18 mouse cellular contexts compared by ENCODE assay signal in genomic region chr5:52237956-52238735, GRCm38 (mm10). TPM values are rescaled to one million over a fixed set of nuclear protein-coding genes. Genes with fewer than 3 reads are reported as not detected.
DNase-seq lines count a peak whose midpoint lies in the region; ATAC-seq and TF ChIP-seq lines count a peak whose summit lies in the region.
"Had no signal": no experiment of that assay in that cellular context is flagged by ENCODE, and none has a peak within 500 bp of the region (broad histone marks: within the 10 kb centered on the region; RNA-seq: fewer than 3 reads in every experiment).

No protein-coding gene starts in this region.

- no peaks in the 10 kb centered on the region for H3K4me1 ChIP-seq in kidney, adult 2 months (ENCODE audit: control insufficient read depth, insufficient read depth, low read length)
- no peaks in the 10 kb centered on the region for H3K4me1 ChIP-seq in lung, embryonic 14.5 days (ENCODE audit: insufficient read depth)
- H3K4me1 ChIP-seq in hindbrain, embryonic 11.5 days (replicated peaks; ENCODE audit: control insufficient read depth, insufficient read depth, low read length): no peaks in the 10 kb centered on the region
- H3K4me1 ChIP-seq: liver, embryonic 15.5 days had no signal

- no peak overlapping the region for H3K9ac ChIP-seq in lung, embryonic 14.5 days
- no peak overlapping the region for H3K9ac ChIP-seq in hindbrain, embryonic 11.5 days (ENCODE audit: low read depth, low read length)
- H3K9ac ChIP-seq: limb, embryonic 13.5 days; liver, embryonic 15.5 days had no signal

- TF ChIP-seq CTCF in kidney, adult 2 months (conservative IDR thresholded peaks at IDR 0.05; ENCODE audit: insufficient read depth, insufficient read length, low read depth, low read length): no peak
- no peak for TF ChIP-seq CTCF in lung, embryonic 14.5 days (IDR thresholded peaks at IDR 0.05; ENCODE audit: low read depth)

- H3K9me3 ChIP-seq in lung, embryonic 14.5 days (ENCODE audit: low read depth, low read length): no peaks in the 10 kb centered on the region
- no peaks in the 10 kb centered on the region for H3K9me3 ChIP-seq in hindbrain, embryonic 11.5 days (ENCODE audit: control insufficient read depth, low read length)
- H3K9me3 ChIP-seq: hindbrain, embryonic 10.5 days; liver, embryonic 15.5 days had no signal

- no peaks in the 10 kb centered on the region for H3K27me3 ChIP-seq in kidney, adult 2 months (replicated peaks; ENCODE audit: control insufficient read depth, insufficient read depth, low read length)
- no peaks in the 10 kb centered on the region for H3K27me3 ChIP-seq in lung, embryonic 14.5 days (ENCODE audit: insufficient read depth, low read length)
- no peaks in the 10 kb centered on the region for H3K27me3 ChIP-seq in hindbrain, embryonic 11.5 days (ENCODE audit: control insufficient read depth, insufficient read depth, low read length)
- H3K27me3 ChIP-seq: limb, embryonic 13.5 days; liver, embryonic 15.5 days had no signal

- no peak overlapping the region for H3K4me3 ChIP-seq in kidney, adult 2 months (ENCODE audit: insufficient read depth, low read depth, low read length)
- no peak overlapping the region for H3K4me3 ChIP-seq in lung, embryonic 14.5 days (ENCODE audit: low read depth, low read length)
- no peak overlapping the region for H3K4me3 ChIP-seq in hindbrain, embryonic 11.5 days (ENCODE audit: low read depth, low read length)
- H3K4me3 ChIP-seq: erythroblast, embryonic 14.5 days; hindbrain, embryonic 10.5 days; limb, embryonic 13.5 days; liver, embryonic 15.5 days; midbrain, embryonic 10.5 days had no signal

- no peak for TF ChIP-seq POLR2A in kidney, adult 2 months (IDR thresholded peaks at IDR 0.05; ENCODE audit: low read depth, low read length)

- WGBS in kidney, adult 2 months: 67% methylated on average over 8 of the region's 8 CpGs
- WGBS in lung, embryonic 14.5 days: 60% methylated on average over 8 of the region's 8 CpGs
- 79% methylated on average over 8 of the region's 8 CpGs for WGBS in hindbrain, embryonic 11.5 days

- H3K4me2 ChIP-seq in lung, embryonic 14.5 days: no peak overlapping the region
- no peak overlapping the region for H3K4me2 ChIP-seq in hindbrain, embryonic 11.5 days (replicated peaks; ENCODE audit: low read depth, low read length)
- H3K4me2 ChIP-seq: limb, embryonic 13.5 days; liver, embryonic 15.5 days had no signal

- ATAC-seq in lung, embryonic 14.5 days (ENCODE audit: insufficient read depth): peak; percentile 50; the same call in 1 of the 2 replicates
- peak; percentile 53; the same call in 1 of the 2 replicates for ATAC-seq in megakaryocyte progenitor cell, adult 5-6 weeks (replicated peaks; ENCODE audit: poor library complexity)
- ATAC-seq in hindbrain, embryonic 11.5 days (ENCODE audit: low FRiP score): no peak
- no peak for ATAC-seq in megakaryocyte, adult 5-6 weeks (ENCODE audit: poor library complexity, severe bottlenecking)
- ATAC-seq: forebrain, embryonic 14.5 days had no signal

- peak; percentile 23 for DNase-seq in kidney, adult 2 months
- DNase-seq in kidney, adult 9 months: no peak
- peak; percentile 59 for DNase-seq in lung, embryonic 14.5 days
- DNase-seq in lung, postnatal 14 days: no peak
- peak; percentile 2 for DNase-seq in Muller cell, postnatal 12 days (ENCODE audit: inconsistent ontology term)
- no peak for DNase-seq in hindbrain, embryonic 11.5 days (ENCODE audit: low spot score)
- DNase-seq: adrenal gland, postnatal 36 days; cerebellum, adult 18-20 months; cerebellum, postnatal 25 days; gastrocnemius, postnatal 14 days had no signal

- H3K36me3 ChIP-seq in kidney, adult 2 months (ENCODE audit: control insufficient read depth, insufficient read depth, low read length): no peaks in the 10 kb centered on the region
- H3K36me3 ChIP-seq in lung, embryonic 14.5 days (ENCODE audit: insufficient read depth): no peaks in the 10 kb centered on the region
- H3K36me3 ChIP-seq in hindbrain, embryonic 11.5 days (ENCODE audit: control insufficient read depth, insufficient read depth, low read length): no peaks in the 10 kb centered on the region
- H3K36me3 ChIP-seq: hindbrain, embryonic 10.5 days; limb, embryonic 13.5 days; liver, embryonic 15.5 days; midbrain, embryonic 10.5 days had no signal

- no peak overlapping the region for H3K27ac ChIP-seq in kidney, adult 2 months (ENCODE audit: insufficient read depth, low read depth, low read length)
- H3K27ac ChIP-seq in lung, embryonic 14.5 days (ENCODE audit: low read depth): no peak overlapping the region
- H3K27ac ChIP-seq in hindbrain, embryonic 11.5 days (ENCODE audit: low read depth, low read length): no peak overlapping the region
- H3K27ac ChIP-seq: hindbrain, embryonic 10.5 days; limb, embryonic 13.5 days; liver, embryonic 15.5 days; midbrain, embryonic 10.5 days had no signal

RNA-seq across cellular contexts. Expression of gene Dhx15, which starts 47.8 kb away (rescaled TPM):
- polyA plus RNA-seq in kidney, adult 2 months (2012; rRNA removed): 31.2 and 39.2 TPM in 2 replicates
- 96.8 and 103 TPM in 2 replicates for polyA plus RNA-seq in lung, embryonic 14.5 days (2014; fragmentation: Nextera tagmentation; extraction: Ambion mirVana)
- total RNA-seq in megakaryocyte progenitor cell, adult 5-6 weeks (2015): 305 and 320 TPM in 2 replicates
- 315 and 364 TPM in 2 replicates for total RNA-seq in megakaryocyte progenitor cell, adult 5-6 weeks (2017)
- polyA plus RNA-seq in hindbrain, embryonic 11.5 days (2014; fragmentation: Nextera tagmentation; extraction: Ambion mirVana): 103 TPM in 2 replicates
- total RNA-seq in megakaryocyte, adult 5-6 weeks (2015): 191 and 207 TPM in 2 replicates
- total RNA-seq in megakaryocyte, adult 5-6 weeks (2017): 222 and 230 TPM in 2 replicates

Comparison
In these comparisons a context has a peak if more than half of its experiments do, and no peak if none do; other contexts are left out.
1. DNase-seq: peak in kidney, adult 2 months (single experiment), lung, embryonic 14.5 days (single experiment) and Muller cell, postnatal 12 days (single experiment); none in kidney, adult 9 months (single experiment), lung, postnatal 14 days (single experiment) and hindbrain, embryonic 11.5 days (single experiment).
2. ATAC-seq: peak in lung, embryonic 14.5 days (single experiment) and megakaryocyte progenitor cell, adult 5-6 weeks (single experiment); none in hindbrain, embryonic 11.5 days (single experiment) and megakaryocyte, adult 5-6 weeks (single experiment).